Mouse (Mus musculus): ENCODE results near the gene Sspo.

- TF ChIP-seq CTCF (IDR thresholded peaks at IDR 0.05; ENCODE audit: low read depth, low read length) (no peak), POLR2A (IDR thresholded peaks at IDR 0.05; ENCODE audit: extremely low read depth, insufficient read depth, low read length) (no peak)
Measured at GRCm38 (mm10) chr6:48540721-48541120, 92.7 kb downstream of the Sspo start.

All from liver, adult 2 months (tissue).